Mouse (Mus musculus) mouse embryonic stem cell (cell line): ENCODE data around the gene Ppm1l.
"Not testable (repeated sequence)": the region's sequence is repeated elsewhere in the genome, so short reads cannot be mapped to it uniquely, and the experiment has no call there.

Experiments used
- in situ Hi-C, 2 experiments: fragments of 300-500 bp; cut with MboI; formaldehyde crosslinking; loops; 1 replicate in 1 of 2; 3 replicates in 1 of 2; pipeline ENCODE4 v1.14.3; 2019 to 2020; ENCODE audit warnings: low sequenced_read_pairs in 2 of 2, low pct_unique_long_range_greater_than_20kb in 1 of 2, mixed read lengths in 1 of 2; ENCODE audit not compliant: unreplicated experiment in 1 of 2

Gene Ppm1l

GRCm38 (mm10) chr3:69545017-69545416 lies 228.4 kb downstream of the Ppm1l start:
- in situ Hi-C loops = no loop called here

DNA sequence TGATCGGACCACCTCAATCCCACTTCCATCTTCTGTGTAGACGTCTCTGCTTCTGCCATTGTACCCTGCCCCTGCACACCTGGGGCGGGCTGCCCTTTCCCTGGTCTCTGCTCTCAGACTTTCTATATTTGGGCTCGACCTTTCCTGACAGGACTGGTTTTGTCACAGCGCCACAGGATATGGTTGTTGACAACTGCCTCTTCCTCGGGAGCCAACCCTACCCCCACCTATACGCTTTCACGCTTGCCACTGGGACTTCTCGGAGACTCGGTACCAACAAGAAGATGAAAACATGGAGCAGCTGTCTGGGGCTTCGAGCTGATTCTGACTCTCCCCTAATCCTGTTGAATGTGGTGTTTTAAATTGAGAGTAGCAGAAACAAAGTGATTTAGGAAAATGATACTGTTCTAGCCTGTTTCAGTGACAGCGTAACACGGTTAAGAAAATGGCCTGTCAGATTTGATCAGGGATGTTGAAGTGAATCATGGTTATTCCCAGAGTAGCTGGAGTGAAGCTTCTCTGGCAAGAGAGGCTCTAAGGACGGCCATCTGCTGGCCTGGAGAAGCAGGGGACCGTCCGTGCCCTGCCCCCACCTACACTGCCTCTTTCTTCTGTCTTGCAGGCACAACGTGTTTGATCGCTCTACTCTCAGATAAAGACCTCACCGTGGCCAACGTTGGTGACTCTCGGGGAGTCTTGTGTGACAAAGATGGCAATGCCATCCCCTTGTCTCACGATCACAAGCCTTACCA lies 232.2 kb downstream of the Ppm1l start:
- in situ Hi-C loops = no loop called here

- in situ Hi-C loops = no loop called here
Measured at GRCm38 (mm10) chr3:69549602-69550001, 232.9 kb downstream of the Ppm1l start.

GRCm38 (mm10) chr3:69555511-69555910 lies 238.8 kb downstream of the Ppm1l start:
- in situ Hi-C loops = no loop called here

DNA sequence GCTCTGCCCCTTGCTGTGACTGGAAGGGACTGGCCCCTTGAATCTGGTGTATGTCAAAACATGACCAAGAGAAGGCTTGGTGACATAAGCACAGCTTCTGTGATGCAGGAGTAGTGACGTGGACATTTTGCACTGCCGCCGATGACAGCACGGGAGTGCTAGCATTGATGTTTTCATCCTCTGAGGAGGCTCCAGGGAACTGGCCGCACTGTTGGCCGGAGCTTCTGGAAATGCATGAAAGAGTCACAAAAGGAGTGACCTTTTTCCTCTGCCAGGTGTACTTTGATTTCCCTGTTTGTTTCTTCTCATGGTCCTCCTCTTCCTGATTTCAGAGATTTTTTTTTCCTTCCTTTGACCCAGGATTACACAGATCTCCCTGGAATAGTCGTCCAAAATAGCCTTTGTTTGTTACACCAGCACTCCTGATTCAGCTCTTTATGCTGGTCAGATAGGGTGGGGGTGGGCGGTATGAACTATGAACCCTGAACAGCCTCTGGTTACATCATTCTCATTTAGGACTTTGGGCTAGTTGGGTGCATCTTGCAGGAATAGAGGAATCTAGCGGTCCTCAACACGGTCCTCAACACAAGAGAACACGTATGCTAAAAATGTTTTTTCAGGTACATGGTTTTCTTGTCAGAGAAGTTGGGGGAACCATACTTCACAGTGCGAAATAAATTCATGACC lies 239.6 kb downstream of the Ppm1l start:
- in situ Hi-C loops = no loop called here

DNA sequence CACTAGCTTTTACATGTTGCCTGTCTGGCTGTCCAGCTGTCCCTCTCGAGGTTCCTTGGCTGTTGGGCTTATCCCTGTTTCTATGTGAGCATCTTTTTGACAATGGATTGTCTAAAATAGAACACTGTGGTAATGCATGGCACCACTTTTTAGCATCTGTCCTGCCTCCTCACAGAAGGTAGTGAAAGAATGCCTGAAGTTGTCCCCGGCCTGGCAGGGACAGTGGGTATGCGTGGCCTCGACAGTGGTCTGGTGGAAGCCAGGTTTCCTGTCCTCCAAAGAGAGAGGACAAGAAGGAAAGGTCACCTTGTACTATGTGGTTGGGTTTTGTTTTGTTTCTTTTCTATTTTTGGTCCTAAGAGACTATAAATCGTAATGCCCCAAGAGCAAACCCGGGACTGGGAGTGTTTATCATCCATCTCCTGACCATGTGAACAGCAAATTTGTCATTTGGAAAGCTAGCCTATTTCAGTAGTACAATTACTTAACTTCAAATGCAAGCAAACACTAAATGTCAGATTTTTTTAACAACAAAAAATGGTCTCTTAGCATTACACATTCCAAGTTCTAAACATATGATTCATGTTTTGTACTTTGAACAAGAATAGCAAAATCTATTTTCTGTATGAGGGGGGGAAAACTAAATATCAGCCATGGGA lies 242.8 kb downstream of the Ppm1l start:
- in situ Hi-C loops = no loop called here

DNA sequence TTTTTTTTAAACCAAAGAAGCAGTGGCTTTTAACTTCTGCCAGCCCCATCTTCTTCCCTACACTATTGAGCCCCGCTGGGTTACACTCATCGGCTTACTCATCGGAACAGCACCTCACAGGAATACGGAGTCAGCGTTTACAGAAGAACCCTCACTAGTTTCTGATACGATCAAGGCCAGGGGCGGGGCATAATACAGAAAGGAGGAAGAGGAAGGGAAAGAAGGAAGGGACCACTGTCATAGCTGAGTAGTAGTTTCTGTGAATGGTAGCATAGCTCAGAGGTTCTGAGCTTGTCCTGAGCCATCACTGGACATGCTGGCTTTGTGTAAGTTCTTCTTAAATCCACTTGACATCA lies 243.3 kb downstream of the Ppm1l start:
- in situ Hi-C loops = no loop called here

GRCm38 (mm10) chr3:69561686-69562085 lies 245.0 kb downstream of the Ppm1l start:
- in situ Hi-C loops = no loop called here

DNA sequence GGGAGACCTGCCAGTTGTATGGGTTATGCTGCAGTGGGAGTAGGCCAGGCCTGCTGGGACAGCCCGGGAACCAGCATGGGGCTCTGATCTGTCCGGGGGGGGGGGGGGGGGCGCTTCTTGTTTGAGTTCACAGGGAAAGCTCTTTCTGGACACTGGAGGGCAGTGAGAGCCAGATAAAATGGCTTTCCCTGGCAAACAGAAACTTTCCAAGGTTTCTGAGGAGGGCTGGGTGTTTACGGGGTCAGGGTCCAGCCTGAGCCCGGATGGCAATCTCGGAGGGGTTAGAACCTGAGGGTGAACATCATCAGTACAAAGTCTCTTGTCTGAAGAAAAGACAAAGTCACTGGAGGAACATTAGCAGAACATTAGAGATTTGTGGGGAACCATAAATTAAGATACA lies 246.7 kb downstream of the Ppm1l start:
- in situ Hi-C loops = no loop called here

GRCm38 (mm10) chr3:69565586-69565985 lies 248.9 kb downstream of the Ppm1l start:
- in situ Hi-C loops = not testable (repeated sequence)

GRCm38 (mm10) chr3:69572561-69572960 lies 255.9 kb downstream of the Ppm1l start:
- in situ Hi-C loops = no loop called here

- in situ Hi-C loops = no loop called here
Measured at GRCm38 (mm10) chr3:69575577-69575976, 258.9 kb downstream of the Ppm1l start.

DNA sequence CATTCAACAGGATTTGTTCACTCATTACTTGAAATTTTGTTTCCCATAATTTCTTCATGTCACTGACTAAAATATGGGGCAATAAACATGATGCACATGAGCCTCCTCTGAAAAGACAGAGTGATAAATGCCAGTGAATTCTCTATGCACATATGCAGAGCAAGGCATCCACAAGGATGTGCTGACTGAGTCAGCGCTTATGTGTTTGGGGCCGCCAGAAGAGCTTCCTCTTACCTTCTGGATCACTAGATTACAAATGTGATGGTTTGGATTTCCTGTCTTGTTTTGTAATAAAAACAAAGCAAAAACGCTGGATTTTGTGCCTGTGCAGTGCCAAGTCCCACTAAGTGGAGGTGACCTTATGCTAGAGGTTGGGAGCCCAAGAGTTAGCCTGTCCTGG lies 260.1 kb downstream of the Ppm1l start:
- in situ Hi-C loops = no loop called here

- in situ Hi-C loops = no loop called here
Measured at GRCm38 (mm10) chr3:69578791-69579190, 262.1 kb downstream of the Ppm1l start.

DNA sequence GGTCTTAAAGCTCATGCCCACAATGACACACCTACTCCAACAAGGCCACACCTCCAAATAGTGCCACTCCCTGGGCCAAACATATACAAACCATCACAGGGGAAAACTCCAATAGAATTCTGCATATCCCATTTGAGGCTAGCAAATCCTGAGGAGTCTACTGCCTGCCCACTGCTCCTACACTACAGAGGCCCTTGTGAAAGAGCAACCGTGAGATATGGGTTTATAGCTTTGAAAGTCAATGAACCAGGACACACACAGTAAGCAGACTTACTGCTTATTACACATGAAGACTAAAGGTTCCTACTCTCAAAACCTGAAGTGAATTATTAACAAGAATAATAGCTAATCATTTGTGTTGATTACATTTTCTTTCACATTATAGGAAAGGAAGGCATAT lies 267.1 kb downstream of the Ppm1l start:
- in situ Hi-C loops = no loop called here

DNA sequence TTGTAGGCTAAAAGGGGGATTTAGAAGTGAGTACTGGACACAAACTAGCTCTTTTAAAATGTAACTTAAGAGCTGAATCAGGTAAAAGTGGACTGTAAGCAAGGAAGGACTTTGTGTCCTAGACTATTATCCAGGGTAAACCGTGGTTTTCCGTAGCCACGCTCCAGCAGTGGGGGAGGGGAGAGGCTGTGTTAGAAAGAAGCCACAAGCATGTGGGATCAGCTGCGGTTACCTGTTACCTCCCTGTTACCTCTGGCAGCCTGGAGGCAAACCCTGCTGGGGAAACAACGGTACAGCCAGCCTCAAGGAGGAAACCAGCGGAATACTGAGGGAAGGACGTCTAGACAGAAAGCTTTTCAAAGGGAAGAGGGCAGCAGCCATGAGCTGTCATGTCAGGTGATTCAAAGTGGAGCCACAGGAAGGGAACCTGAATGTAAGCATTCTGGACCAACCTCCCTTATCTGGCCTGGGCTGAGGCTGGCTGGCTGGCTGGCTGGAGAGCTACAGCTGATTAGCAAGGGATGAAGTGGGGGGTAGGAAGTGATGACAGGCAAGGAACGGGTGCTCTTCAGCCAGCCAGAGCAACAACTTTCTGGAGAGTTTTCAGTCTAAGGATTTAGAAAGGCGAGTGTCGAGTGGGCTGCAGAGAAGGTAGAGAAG lies 271.6 kb downstream of the Ppm1l start:
- in situ Hi-C loops = no loop called here

- in situ Hi-C loops = no loop called here
Measured at GRCm38 (mm10) chr3:69593426-69593825, 276.8 kb downstream of the Ppm1l start.

DNA sequence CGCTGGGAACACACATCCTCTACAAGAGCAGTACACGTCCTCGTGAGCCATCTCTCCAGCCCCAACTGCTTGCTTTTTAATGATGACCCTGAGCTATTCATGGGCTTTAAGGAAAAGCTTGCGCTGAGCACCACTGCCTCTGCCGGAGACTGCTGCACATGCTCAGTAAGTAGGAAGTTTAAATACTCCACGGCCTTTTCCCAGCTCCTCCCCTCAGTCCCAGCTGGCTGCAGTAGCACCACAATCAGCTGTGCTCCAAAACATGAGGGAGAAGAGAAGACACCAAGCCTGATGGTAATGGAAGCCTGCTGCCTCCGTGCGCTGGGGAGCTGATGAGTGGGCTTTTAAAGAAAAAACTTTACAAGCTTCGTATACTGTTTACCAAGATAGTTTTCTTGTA lies 277.4 kb downstream of the Ppm1l start:
- in situ Hi-C loops = no loop called here

- in situ Hi-C loops = no loop called here
Measured at GRCm38 (mm10) chr3:69596116-69596515, 279.5 kb downstream of the Ppm1l start.
